Mouse (Mus musculus) lung, adult 2 months (tissue): ENCODE measurements around the gene Gm12166.

ENCODE experiments used
- CTCF ChIP-seq: fragments of 200-500 bp; IDR thresholded peaks from 2 replicates; pipeline ENCODE4 v1.5.1; 2011; ENCODE audit warnings: mild to moderate bottlenecking, low read length, control low read depth; ENCODE audit not compliant: insufficient read depth
- POLR2A ChIP-seq: fragments of 200-500 bp; IDR thresholded peaks from 2 replicates; pipeline ENCODE4 v1.6.1; 2011; ENCODE audit warnings: low read depth, mild to moderate bottlenecking, control low read depth, low read length, borderline replicate concordance; ENCODE audit errors: extremely low read depth

DNA sequence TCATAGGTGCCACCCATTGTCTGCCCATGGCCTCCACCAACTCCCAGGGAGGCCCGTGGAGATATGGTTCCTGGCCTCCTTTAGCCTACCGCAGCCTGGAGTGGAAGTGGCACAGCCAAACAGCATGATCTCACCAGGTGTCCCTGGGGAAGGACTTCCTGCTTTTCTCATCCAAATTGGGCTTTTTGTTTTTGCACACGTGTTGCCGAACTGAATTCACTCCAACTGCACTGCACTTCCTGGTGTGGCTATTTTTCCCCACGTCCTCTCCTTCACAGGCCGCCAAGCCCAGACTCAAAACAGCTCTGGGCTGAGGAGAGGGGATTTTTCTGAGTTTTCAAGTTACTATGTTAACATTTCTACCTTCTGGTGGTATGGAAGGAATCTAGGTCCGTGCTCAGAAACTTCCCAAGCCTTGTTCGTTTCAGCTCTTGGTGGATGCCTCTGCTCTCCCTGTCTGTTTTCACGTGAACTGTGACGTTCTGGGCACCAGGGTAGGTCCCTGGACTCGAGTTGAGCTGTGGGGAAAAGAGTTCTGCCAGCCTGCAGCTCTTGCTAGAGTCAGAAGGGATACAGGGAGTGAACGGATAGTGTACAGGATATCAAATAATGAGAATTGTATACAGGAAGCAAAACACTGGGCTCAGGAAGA, 16.8 kb upstream of the Gm12166 start:
- TF ChIP-seq CTCF = no peak
- TF ChIP-seq POLR2A = no peak
